Mouse (Mus musculus): ENCODE data around the gene Ptges. TPM values are rescaled to one million over a fixed set of nuclear protein-coding genes. Genes with fewer than 3 reads are reported as not detected.
"Not testable (repeated sequence)": the region's sequence is repeated elsewhere in the genome, so short reads cannot be mapped to it uniquely, and the experiment has no call there.

Ptges gene
- total RNA-seq, 2 experiments from 2014 or later: 12.5 TPM; not detected in 1

GRCm38 (mm10) chr2:30931922-30932321 lies 2.3 kb upstream of the Ptges start:
- no peak for ATAC-seq (replicated peaks; ENCODE audit: low FRiP score, poor library complexity, severe bottlenecking)

GRCm38 (mm10) chr2:30930846-30931245 lies 1.2 kb upstream of the Ptges start:
- ATAC-seq (replicated peaks; ENCODE audit: low FRiP score, poor library complexity, severe bottlenecking): not testable (repeated sequence)

GRCm38 (mm10) chr2:30928893-30929482 lies 675 bp downstream of the Ptges start:
- peak; percentile 92 for ATAC-seq (replicated peaks; ENCODE audit: low FRiP score, poor library complexity, severe bottlenecking)

GRCm38 (mm10) chr2:30927844-30928628 lies 1.6 kb downstream of the Ptges start:
- peak; percentile 69 for ATAC-seq (replicated peaks; ENCODE audit: low FRiP score, poor library complexity, severe bottlenecking)

- ATAC-seq (replicated peaks; ENCODE audit: low FRiP score, poor library complexity, severe bottlenecking): no peak
These were observed 2.4 kb downstream of the Ptges start for GRCm38 (mm10) chr2:30927151-30927781.

GRCm38 (mm10) chr2:30926381-30926780 lies 3.3 kb downstream of the Ptges start:
- ATAC-seq (replicated peaks; ENCODE audit: low FRiP score, poor library complexity, severe bottlenecking): no peak

- ATAC-seq (replicated peaks; ENCODE audit: low FRiP score, poor library complexity, severe bottlenecking): no peak
These were observed 4.5 kb downstream of the Ptges start for GRCm38 (mm10) chr2:30925181-30925580.

GRCm38 (mm10) chr2:30923099-30923498 lies 6.6 kb downstream of the Ptges start:
- no peak for ATAC-seq (replicated peaks; ENCODE audit: low FRiP score, poor library complexity, severe bottlenecking)

- ATAC-seq (replicated peaks; ENCODE audit: low FRiP score, poor library complexity, severe bottlenecking): no peak
These were observed 9.4 kb downstream of the Ptges start for GRCm38 (mm10) chr2:30920216-30920615.

- no peak for ATAC-seq (replicated peaks; ENCODE audit: low FRiP score, poor library complexity, severe bottlenecking)
These were observed 10.8 kb downstream of the Ptges start for GRCm38 (mm10) chr2:30918780-30919329.

GRCm38 (mm10) chr2:30918126-30918525 lies 11.5 kb downstream of the Ptges start:
- no peak for ATAC-seq (replicated peaks; ENCODE audit: low FRiP score, poor library complexity, severe bottlenecking)

- no peak for ATAC-seq (replicated peaks; ENCODE audit: low FRiP score, poor library complexity, severe bottlenecking)
These were observed 12.0 kb downstream of the Ptges start for GRCm38 (mm10) chr2:30917649-30918048.

GRCm38 (mm10) chr2:30915933-30916332 lies 13.7 kb downstream of the Ptges start:
- not testable (repeated sequence) for ATAC-seq (replicated peaks; ENCODE audit: low FRiP score, poor library complexity, severe bottlenecking)

- ATAC-seq (replicated peaks; ENCODE audit: low FRiP score, poor library complexity, severe bottlenecking): no peak
These were observed 14.3 kb downstream of the Ptges start for GRCm38 (mm10) chr2:30915376-30915775.

GRCm38 (mm10) chr2:30914836-30915235 lies 14.8 kb downstream of the Ptges start:
- ATAC-seq (replicated peaks; ENCODE audit: low FRiP score, poor library complexity, severe bottlenecking): no peak

- no peak for ATAC-seq (replicated peaks; ENCODE audit: low FRiP score, poor library complexity, severe bottlenecking)
These were observed 16.6 kb downstream of the Ptges start for GRCm38 (mm10) chr2:30913022-30913421.

GRCm38 (mm10) chr2:30912291-30912773 lies 17.3 kb downstream of the Ptges start:
- no peak for ATAC-seq (replicated peaks; ENCODE audit: low FRiP score, poor library complexity, severe bottlenecking)

- ATAC-seq (replicated peaks; ENCODE audit: low FRiP score, poor library complexity, severe bottlenecking): no peak
These were observed 23.0 kb downstream of the Ptges start for GRCm38 (mm10) chr2:30906641-30907040.

GRCm38 (mm10) chr2:30905906-30906305 lies 23.8 kb downstream of the Ptges start:
- ATAC-seq (replicated peaks; ENCODE audit: low FRiP score, poor library complexity, severe bottlenecking): no peak

GRCm38 (mm10) chr2:30904991-30905390 lies 24.7 kb downstream of the Ptges start:
- ATAC-seq (replicated peaks; ENCODE audit: low FRiP score, poor library complexity, severe bottlenecking): no peak
